Mouse (Mus musculus) myocyte (in vitro differentiated cells): ENCODE data around the gene Pcbp3. TPM values are rescaled to one million over a fixed set of nuclear protein-coding genes. Genes with fewer than 3 reads are reported as not detected.

Experiments used
- H3K27me3 ChIP-seq: one replicate; pipeline ENCODE4 v1.6.1; 2011; ENCODE audit not compliant: control insufficient read depth, insufficient read depth, insufficient read length
- H3K36me3 ChIP-seq: one replicate; pipeline ENCODE4 v1.6.1; 2011; ENCODE audit not compliant: control insufficient read depth, insufficient read depth
- H3K4me2 ChIP-seq: one replicate; pipeline ENCODE4 v1.6.1; 2011; ENCODE audit warnings: low read depth, control low read depth
- H3K4me3 ChIP-seq: one replicate; pipeline ENCODE4 v1.5.1; 2011; ENCODE audit warnings: mild to moderate bottlenecking, control low read depth, moderate library complexity
- H3K79me2 ChIP-seq: one replicate; pipeline ENCODE4 v1.6.1; 2011; ENCODE audit not compliant: control insufficient read depth, insufficient read depth
- H3ac ChIP-seq: one replicate; pipeline ENCODE4 v1.6.1; 2011; ENCODE audit not compliant: control insufficient read depth, insufficient read length
- CEBPB ChIP-seq: IDR thresholded peaks from 2 replicates; pipeline ENCODE4 v1.6.1; 2011; ENCODE audit warnings: mild to moderate bottlenecking, moderate library complexity; ENCODE audit not compliant: poor library complexity, insufficient read depth, severe bottlenecking
- E2F4 ChIP-seq: IDR thresholded peaks from one replicate; pipeline ENCODE4 v1.6.1; 2011; ENCODE audit warnings: mild to moderate bottlenecking, control low read depth, moderate library complexity; ENCODE audit not compliant: insufficient read depth
- MAX ChIP-seq: IDR thresholded peaks from one replicate; pipeline ENCODE4 v1.6.1; 2011; ENCODE audit warnings: low read depth, mild to moderate bottlenecking, control low read depth
- MYOD1 ChIP-seq, 3 experiments: IDR thresholded peaks; one replicate each; pipeline ENCODE4 v1.6.1; 2011; ENCODE audit warnings: control low read depth in 2 of 3, low read depth in 2 of 3, mild to moderate bottlenecking in 2 of 3, moderate library complexity in 1 of 3; ENCODE audit not compliant: insufficient read length in 2 of 3, control insufficient read depth in 1 of 3
- MYOG ChIP-seq, 3 experiments: IDR thresholded peaks; one replicate each; pipeline ENCODE4 v1.6.1; 2011; ENCODE audit warnings: control low read depth in 2 of 3, low read depth in 2 of 3, mild to moderate bottlenecking in 2 of 3; ENCODE audit not compliant: insufficient read length in 2 of 3, control insufficient read depth in 1 of 3, insufficient read depth in 1 of 3
- POLR2A ChIP-seq: IDR thresholded peaks from one replicate; pipeline ENCODE4 v1.6.1; 2011; ENCODE audit warnings: low read depth, mild to moderate bottlenecking, control low read depth, moderate library complexity; ENCODE audit not compliant: insufficient read length
- POLR2AphosphoS2 ChIP-seq: IDR thresholded peaks from one replicate; pipeline ENCODE4 v1.6.1; 2011; ENCODE audit warnings: low read depth, control low read depth; ENCODE audit not compliant: insufficient read length
- REST ChIP-seq: IDR thresholded peaks from one replicate; pipeline ENCODE4 v1.6.1; 2011; ENCODE audit warnings: mild to moderate bottlenecking, control low read depth, moderate library complexity; ENCODE audit not compliant: insufficient read depth, insufficient read length
- SRF ChIP-seq: IDR thresholded peaks from one replicate; pipeline ENCODE4 v1.6.1; 2011; ENCODE audit warnings: low read depth; ENCODE audit not compliant: control insufficient read depth, insufficient read length
- TCF12 ChIP-seq: IDR thresholded peaks from one replicate; pipeline ENCODE4 v1.6.1; 2011; ENCODE audit warnings: mild to moderate bottlenecking, control low read depth; ENCODE audit not compliant: poor library complexity, insufficient read depth, severe bottlenecking
- TCF3 ChIP-seq: IDR thresholded peaks from one replicate; pipeline ENCODE4 v1.6.1; 2011; ENCODE audit warnings: low read depth, control low read depth; ENCODE audit not compliant: insufficient read length
- USF1 ChIP-seq: IDR thresholded peaks from one replicate; pipeline ENCODE4 v1.6.1; 2011; ENCODE audit warnings: low read depth, mild to moderate bottlenecking, control low read depth, moderate library complexity
- polyA plus RNA-seq: library from polyadenylated mRNA; unstranded; fragments of >200 nt; fragmentation: generic; extraction: Trizol; gene quantifications from one replicate; pipeline ENCODE4 v1.2.1, GENCODE M21; 2012; ENCODE audit warnings: missing spikeins

Gene Pcbp3
- polyA plus RNA-seq, 1 experiment, result 10.0 TPM

- TF ChIP-seq CEBPB (no peak), MYOG (IDR thresholded peaks at IDR 0.05; ENCODE audit: control insufficient read depth in 1 of 3, insufficient read depth in 1 of 3, insufficient read length in 2 of 3, low read depth in 2 of 3) (no peak), E2F4 (no peak), TCF3 (no peak), SRF (no peak), POLR2AphosphoS2 (no peak), USF1 (no peak), REST (no peak), TCF12 (no peak), MYOD1 (IDR thresholded peaks at IDR 0.05; ENCODE audit: control insufficient read depth in 1 of 3, insufficient read length in 2 of 3, low read depth in 2 of 3) (no peak), POLR2A (no peak), MAX (no peak)
- no peaks in the 10 kb centered on the region for H3K36me3 ChIP-seq
- no peak overlapping the region for H3K4me2 ChIP-seq
- no peak overlapping the region for H3K4me3 ChIP-seq
- no peaks in the 10 kb centered on the region for H3K79me2 ChIP-seq
- H3ac ChIP-seq, result no peak overlapping the region
- H3K27me3 ChIP-seq, result no peaks in the 10 kb centered on the region
Measured at GRCm38 (mm10) chr10:76934805-76935204, 26.9 kb downstream of the Pcbp3 start.

DNA sequence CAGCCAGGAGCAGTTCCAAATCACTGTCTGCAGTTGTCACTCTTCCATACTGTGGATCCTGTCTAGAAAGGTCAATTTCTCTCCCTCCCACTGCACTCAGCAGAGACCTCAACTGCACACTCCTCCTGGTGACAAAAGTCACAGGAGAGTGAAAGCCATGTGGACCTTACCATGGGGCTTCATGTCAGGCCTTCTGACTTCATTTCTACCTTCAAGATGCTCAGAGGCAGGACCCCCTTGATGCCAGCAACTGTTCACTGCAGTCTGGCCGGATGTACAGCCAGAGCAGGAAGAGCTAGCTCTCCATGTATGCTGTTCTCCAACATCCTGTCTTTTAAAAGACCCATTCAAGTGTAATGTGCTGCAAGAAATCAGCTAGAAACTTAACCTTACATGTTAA is 29.9 kb downstream of the Pcbp3 start:
- no peak overlapping the region for H3ac ChIP-seq
- no peaks in the 10 kb centered on the region for H3K36me3 ChIP-seq
- TF ChIP-seq MAX (no peak), TCF3 (no peak), E2F4 (no peak), USF1 (no peak), REST (no peak), TCF12 (no peak), MYOD1 (IDR thresholded peaks at IDR 0.05; ENCODE audit: control insufficient read depth in 1 of 3, insufficient read length in 2 of 3, low read depth in 2 of 3) (no peak)
- H3K4me3 ChIP-seq, result no peak overlapping the region
- no peaks in the 10 kb centered on the region for H3K79me2 ChIP-seq
- peak overlapping the region; percentile 62 for H3K4me2 ChIP-seq
- no peaks in the 10 kb centered on the region for H3K27me3 ChIP-seq

DNA sequence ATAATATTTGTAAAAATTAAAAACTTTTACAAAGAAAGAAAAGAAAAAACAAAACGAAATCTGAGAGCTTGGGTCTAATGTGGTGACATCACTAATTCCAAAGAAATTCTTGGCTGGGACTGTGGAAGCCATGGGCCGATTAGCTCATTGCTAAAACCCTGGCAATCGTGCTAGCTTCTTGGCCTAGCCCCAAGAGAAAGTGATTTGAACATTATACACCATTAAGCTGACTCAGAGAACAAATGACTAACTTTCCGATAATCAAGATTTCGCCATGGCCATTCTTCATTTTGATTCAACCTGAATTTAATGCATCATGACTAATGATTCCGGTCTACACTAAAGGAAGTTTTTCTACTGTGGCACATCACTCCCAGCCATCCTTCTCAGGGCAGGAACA is 30.6 kb downstream of the Pcbp3 start:
- Histone ChIP-seq H3K36me3 (no peaks in the 10 kb centered on the region), H3K27me3 (no peaks in the 10 kb centered on the region), H3K4me2 (peak overlapping the region; percentile 62), H3K79me2 (no peaks in the 10 kb centered on the region), H3ac (no peak overlapping the region), H3K4me3 (no peak overlapping the region)
- TF ChIP-seq CEBPB (peak; percentile 62), REST (no peak)

- Histone ChIP-seq H3K4me2 (no peak overlapping the region), H3K79me2 (no peaks in the 10 kb centered on the region), H3K36me3 (no peaks in the 10 kb centered on the region), H3K27me3 (no peaks in the 10 kb centered on the region), H3ac (no peak overlapping the region), H3K4me3 (no peak overlapping the region)
- TF ChIP-seq CEBPB (no peak), POLR2AphosphoS2 (no peak), POLR2A (no peak), REST (no peak), TCF3 (no peak), MYOD1 (IDR thresholded peaks at IDR 0.05; ENCODE audit: control insufficient read depth in 1 of 3, insufficient read length in 2 of 3, low read depth in 2 of 3) (no peak), E2F4 (no peak), MAX (no peak), TCF12 (no peak)
Measured at GRCm38 (mm10) chr10:76924441-76924840, 37.2 kb downstream of the Pcbp3 start.

DNA sequence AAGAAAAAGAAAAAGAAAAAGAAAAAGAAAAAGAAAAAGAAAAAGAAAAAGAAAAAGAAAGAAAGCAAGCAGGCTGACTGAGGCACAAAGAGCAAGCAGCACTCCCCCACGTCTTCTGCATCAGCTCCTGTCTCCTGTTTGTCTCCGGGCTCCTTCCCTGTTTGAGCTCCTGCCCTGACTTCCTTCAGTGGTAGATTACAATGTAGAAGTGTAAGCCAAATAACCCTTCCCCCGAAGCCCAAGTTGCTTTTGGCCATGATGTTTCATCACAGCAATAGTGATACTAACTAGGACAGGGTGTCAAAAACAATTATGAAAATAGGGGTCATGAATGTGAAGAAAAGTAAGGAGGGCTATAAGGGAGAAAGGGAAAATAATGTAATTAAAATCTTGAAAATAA is 43.6 kb downstream of the Pcbp3 start:
- Histone ChIP-seq H3K4me2 (no peak overlapping the region), H3K79me2 (no peaks in the 10 kb centered on the region), H3K36me3 (no peaks in the 10 kb centered on the region), H3K27me3 (no peaks in the 10 kb centered on the region), H3K4me3 (no peak overlapping the region), H3ac (no peak overlapping the region)
- TF ChIP-seq REST, result no peak

DNA sequence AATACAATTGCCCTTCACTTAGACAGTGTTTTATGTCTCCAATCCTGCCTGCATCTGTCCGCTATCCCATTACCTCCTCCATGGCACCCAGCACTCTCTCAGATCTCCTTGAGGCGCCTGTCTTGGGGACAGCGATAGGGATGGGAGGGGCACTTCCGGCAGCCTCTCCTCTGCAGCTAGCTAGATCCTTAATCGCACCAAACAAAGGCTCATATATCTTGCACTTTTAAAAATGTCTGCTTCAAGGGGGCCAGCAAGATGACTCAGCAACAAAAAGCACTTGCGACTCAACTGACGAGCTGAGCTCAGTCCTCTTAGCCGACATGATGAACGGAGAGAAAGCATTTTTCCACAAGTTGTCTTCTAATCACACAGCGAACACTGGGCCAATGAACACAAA is 55.3 kb downstream of the Pcbp3 start:
- Histone ChIP-seq H3K4me3 (no peak overlapping the region), H3ac (no peak overlapping the region), H3K27me3 (no peaks in the 10 kb centered on the region), H3K4me2 (no peak overlapping the region), H3K36me3 (no peaks in the 10 kb centered on the region), H3K79me2 (no peaks in the 10 kb centered on the region)
- TF ChIP-seq TCF12 (no peak), USF1 (no peak), E2F4 (no peak), SRF (no peak)
